ENCODE assay signal across 10 mouse cellular contexts in the genomic region with DNA sequence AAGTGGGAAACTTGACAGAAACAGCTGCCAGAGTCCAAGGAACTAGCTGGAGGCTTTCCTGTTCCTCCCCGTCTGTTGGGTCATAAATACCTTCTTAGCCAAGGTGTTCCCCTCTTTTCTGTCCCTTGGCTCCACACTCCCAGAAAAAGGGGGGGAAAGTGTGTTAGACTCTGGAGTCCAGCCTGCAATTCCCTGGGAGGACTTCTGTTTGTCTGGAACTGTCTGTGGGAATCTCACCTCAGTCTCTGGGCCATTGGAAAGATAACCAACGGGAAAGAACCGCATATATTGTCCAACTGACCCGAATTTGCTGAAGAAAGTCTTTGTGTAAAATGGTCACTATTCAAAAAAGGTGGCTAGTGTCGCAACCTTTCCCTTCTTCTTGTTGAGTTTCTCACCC. TPM values are rescaled to one million over a fixed set of nuclear protein-coding genes. Genes with fewer than 3 reads are reported as not detected.
DNase-seq lines count a peak whose midpoint lies in the region; ATAC-seq and TF ChIP-seq lines count a peak whose summit lies in the region.
"Had no signal": no experiment of that assay in that cellular context is flagged by ENCODE, and none has a peak within 500 bp of the region (broad histone marks: within the 10 kb centered on the region; RNA-seq: fewer than 3 reads in every experiment).

No protein-coding gene starts in this region.

- DNase-seq in heart, adult 9 months (ENCODE audit: low spot score in 2 of 2): no peak
- no peak for DNase-seq in lung, embryonic 14.5 days
- no peak for DNase-seq in lung, postnatal 36 days
- no peak for DNase-seq in adrenal gland, postnatal 36 days
- no peak for DNase-seq in gastrocnemius, postnatal 10 days
- DNase-seq: right cerebral cortex, postnatal 4 days had no signal

- no peak overlapping the region for H3K4me3 ChIP-seq in heart, embryonic 16.5 days (ENCODE audit: low read length)
- H3K4me3 ChIP-seq in lung, embryonic 14.5 days (ENCODE audit: low read depth, low read length): no peak overlapping the region
- H3K4me3 ChIP-seq in intestine, embryonic 16.5 days (ENCODE audit: low read length): no peak overlapping the region
- no peak overlapping the region for H3K4me3 ChIP-seq in neural tube, embryonic 15.5 days (replicated peaks)

- no peaks in the 10 kb centered on the region for H3K27me3 ChIP-seq in heart, embryonic 16.5 days (ENCODE audit: control insufficient read depth, insufficient read depth, low read length)
- H3K27me3 ChIP-seq in lung, embryonic 14.5 days (ENCODE audit: insufficient read depth, low read length): no peaks in the 10 kb centered on the region
- no peaks in the 10 kb centered on the region; the same call in 1 of the 2 replicates for H3K27me3 ChIP-seq in intestine, embryonic 16.5 days (replicated peaks; ENCODE audit: control insufficient read depth, insufficient read depth, low read length)
- H3K27me3 ChIP-seq in neural tube, embryonic 15.5 days (replicated peaks): peaks cover 14% of the 10 kb centered on the region

- no peak overlapping the region for H3K9ac ChIP-seq in heart, embryonic 16.5 days (ENCODE audit: low read length)
- no peak overlapping the region for H3K9ac ChIP-seq in lung, embryonic 14.5 days
- no peak overlapping the region for H3K9ac ChIP-seq in intestine, embryonic 16.5 days (ENCODE audit: low read depth, low read length)
- H3K9ac ChIP-seq in neural tube, embryonic 15.5 days (replicated peaks): no peak overlapping the region

- TF ChIP-seq CTCF in lung, embryonic 14.5 days (IDR thresholded peaks at IDR 0.05; ENCODE audit: low read depth): no peak

- H3K27ac ChIP-seq in heart, embryonic 16.5 days (ENCODE audit: low read length): peak overlapping the region; percentile 19; the same call in 1 of the 2 replicates
- peak overlapping the region; percentile 92; the same call in 1 of the 2 replicates for H3K27ac ChIP-seq in lung, embryonic 14.5 days (ENCODE audit: low read depth)
- H3K27ac ChIP-seq in intestine, embryonic 16.5 days (ENCODE audit: low read length): peak overlapping the region; percentile 41; the same call in 1 of the 2 replicates
- H3K27ac ChIP-seq in neural tube, embryonic 15.5 days (replicated peaks): no peak overlapping the region

- no peaks in the 10 kb centered on the region for H3K9me3 ChIP-seq in heart, embryonic 16.5 days (replicated peaks; ENCODE audit: control insufficient read depth, low read length)
- no peaks in the 10 kb centered on the region for H3K9me3 ChIP-seq in lung, embryonic 14.5 days (ENCODE audit: low read depth, low read length)
- H3K9me3 ChIP-seq in intestine, embryonic 16.5 days (ENCODE audit: control insufficient read depth, low read length): no peaks in the 10 kb centered on the region
- no peaks in the 10 kb centered on the region for H3K9me3 ChIP-seq in neural tube, embryonic 15.5 days (replicated peaks)

- H3K4me1 ChIP-seq in heart, embryonic 16.5 days (ENCODE audit: control insufficient read depth, insufficient read depth, low read length): peaks cover 14% of the 10 kb centered on the region
- peaks cover 6% of the 10 kb centered on the region; the same call in 1 of the 2 replicates for H3K4me1 ChIP-seq in lung, embryonic 14.5 days (ENCODE audit: insufficient read depth)
- H3K4me1 ChIP-seq in intestine, embryonic 16.5 days (ENCODE audit: control insufficient read depth, insufficient read depth, low read length): peaks cover 7% of the 10 kb centered on the region
- H3K4me1 ChIP-seq in neural tube, embryonic 15.5 days: peaks cover 22% of the 10 kb centered on the region

- H3K4me2 ChIP-seq in heart, embryonic 16.5 days (ENCODE audit: low read depth, low read length): no peak overlapping the region
- peak overlapping the region; percentile 80; the same call in 1 of the 2 replicates for H3K4me2 ChIP-seq in lung, embryonic 14.5 days
- H3K4me2 ChIP-seq in intestine, embryonic 16.5 days (ENCODE audit: low read depth, low read length): no peak overlapping the region
- peak overlapping the region; percentile 90 for H3K4me2 ChIP-seq in neural tube, embryonic 15.5 days

- 65% methylated on average over 5 of the region's 5 CpGs for WGBS in heart, embryonic 16.5 days
- WGBS in lung, embryonic 14.5 days: 62% methylated on average over 5 of the region's 5 CpGs
- WGBS in intestine, embryonic 16.5 days: 64% methylated on average over 5 of the region's 5 CpGs
- WGBS in neural tube, embryonic 15.5 days: 67% methylated on average over 5 of the region's 5 CpGs

- ATAC-seq in heart, embryonic 16.5 days (replicated peaks; ENCODE audit: extremely low read depth, insufficient read depth, low FRiP score): no peak
- ATAC-seq in lung, embryonic 14.5 days (ENCODE audit: insufficient read depth): no peak
- no peak for ATAC-seq in intestine, embryonic 16.5 days
- ATAC-seq in neural tube, embryonic 15.5 days (ENCODE audit: low FRiP score): peak; percentile 0; the same call in 1 of the 2 replicates
- ATAC-seq: CD4-positive, CD25-positive, alpha-beta regulatory T cell, adult 4 months had no signal

- H3K36me3 ChIP-seq in heart, embryonic 16.5 days (ENCODE audit: control insufficient read depth, insufficient read depth): no peaks in the 10 kb centered on the region
- no peaks in the 10 kb centered on the region for H3K36me3 ChIP-seq in lung, embryonic 14.5 days (ENCODE audit: insufficient read depth)
- H3K36me3 ChIP-seq in intestine, embryonic 16.5 days (ENCODE audit: control insufficient read depth, insufficient read depth, low read length): no peaks in the 10 kb centered on the region
- H3K36me3 ChIP-seq in neural tube, embryonic 15.5 days: no peaks in the 10 kb centered on the region

RNA-seq across cellular contexts. Expression of a gene that starts 1.0 kb away (rescaled TPM):
- polyA plus RNA-seq in heart, embryonic 16.5 days (2015; fragmentation: Nextera tagmentation; extraction: Ambion mirVana): 3.6 TPM in 2 replicates
- 9.1 and 9.3 TPM in 2 replicates for polyA plus RNA-seq in lung, embryonic 14.5 days (2014; fragmentation: Nextera tagmentation; extraction: Ambion mirVana)
- polyA plus RNA-seq in intestine, embryonic 16.5 days (2015; fragmentation: Nextera tagmentation; extraction: Ambion mirVana): 1.0 and 1.8 TPM in 2 replicates
- polyA plus RNA-seq in neural tube, embryonic 15.5 days (2015; fragmentation: Nextera tagmentation; extraction: Ambion mirVana): 1.4 and 1.9 TPM in 2 replicates
- 1 to 10 TPM; 6.5 to 6.8 TPM for total RNA-seq in adrenal gland, postnatal 36 days (2021)
- 1 to 10 TPM; 5.9 to 7.3 TPM for total RNA-seq in gastrocnemius, postnatal 10 days (2021)
- polyA plus RNA-seq: CD4-positive, CD25-positive, alpha-beta regulatory T cell, adult 4 months had no signal

Comparison
In these comparisons a context has a peak if more than half of its experiments do, and no peak if none do; other contexts are left out.
1. H3K4me2 ChIP-seq: peak in lung, embryonic 14.5 days (single experiment) and neural tube, embryonic 15.5 days (single experiment); none in heart, embryonic 16.5 days (single experiment) and intestine, embryonic 16.5 days (single experiment).